Mouse (Mus musculus): ENCODE measurements around the gene Sptan1. TPM values are rescaled to one million over a fixed set of nuclear protein-coding genes. Genes with fewer than 3 reads are reported as not detected.

Gene Sptan1
- total RNA-seq, 2 experiments from 2014 or later = 879 to 882 TPM

- no peak for TF ChIP-seq CTCF (conservative IDR thresholded peaks at IDR 0.05)
- no peak for DNase-seq (ENCODE audit: low spot score in 2 of 2)
- no peak overlapping the region for H3K27ac ChIP-seq
- no peak overlapping the region for H3K4me3 ChIP-seq
Observed at GRCm38 (mm10) chr2:30080181-30080800, 114.9 kb downstream of the Sptan1 start.

Small RNA genes lying within 50 kb of the gene (microRNA-seq; reads per million reads assigned to microRNA genes)
- 0.64 to 1.5 reads per million in 2 experiments for gene Mir6997

Other genes with a start within 250 kb of the Sptan1 start
- under 1 TPM; 0.79 to 0.98 TPM for gene Gm13420, start 213.9 kb upstream of the Sptan1 start, total RNA-seq (2021)
- not detected for gene Gm13547, start 206.2 kb upstream of the Sptan1 start, total RNA-seq (2021)
- 10 to 100 TPM; 25.8 to 26.5 TPM for gene Coq4, start 178.1 kb upstream of the Sptan1 start, total RNA-seq (2021)
- 10 to 100 TPM; 47.7 to 48.6 TPM for gene Trub2, start 177.1 kb upstream of the Sptan1 start, total RNA-seq (2021)
- gene Slc27a4, start 162.9 kb upstream of the Sptan1 start, total RNA-seq (2021) = 10 to 100 TPM; 65.4 to 67.3 TPM
- 10 to 100 TPM; 43.0 to 48.7 TPM for gene Urm1, start 145.5 kb upstream of the Sptan1 start, total RNA-seq (2021)
- gene Cercam, start 96.4 kb upstream of the Sptan1 start, total RNA-seq (2021) = 1 to 10 TPM; 7.9 to 10.0 TPM
- 100 to 1,000 TPM; 113 to 127 TPM for gene Odf2, start 76.3 kb upstream of the Sptan1 start, total RNA-seq (2021)
- 10 to 100 TPM; 48.0 to 48.9 TPM for gene Gle1, start 30.1 kb upstream of the Sptan1 start, total RNA-seq (2021)
- 10 to 100 TPM; 37.3 to 37.4 TPM for gene Wdr34, start 83.3 kb downstream of the Sptan1 start, total RNA-seq (2021)
- gene Set, start 91.8 kb downstream of the Sptan1 start, total RNA-seq (2021) = 100 to 1,000 TPM; 171 to 197 TPM
- 1 to 10 TPM; 1.7 to 2.1 TPM for gene Pkn3, start 112.1 kb downstream of the Sptan1 start, total RNA-seq (2021)
- gene Zdhhc12, start 128.1 kb downstream of the Sptan1 start, total RNA-seq (2021) = 1 to 10 TPM; 7.6 to 9.1 TPM
- 100 to 1,000 TPM; 197 to 199 TPM for gene Zer1, start 159.0 kb downstream of the Sptan1 start, total RNA-seq (2021)
- 10 to 100 TPM; 54.7 to 55.7 TPM for gene Tbc1d13, start 168.2 kb downstream of the Sptan1 start, total RNA-seq (2021)
- 10 to 100 TPM; 17.6 to 24.1 TPM for gene Endog, start 205.9 kb downstream of the Sptan1 start, total RNA-seq (2021)
- gene Spout1, start 212.9 kb downstream of the Sptan1 start, total RNA-seq (2021) = 10 to 100 TPM; 35.4 to 40.0 TPM
- 10 to 100 TPM; 15.7 to 17.0 TPM for gene Kyat1, start 240.3 kb downstream of the Sptan1 start, total RNA-seq (2021)

Measured in layer of hippocampus, adult 2 months (tissue).